Mouse (Mus musculus) kidney, adult 8-10 months (tissue): ENCODE measurements at regions not wholly inside any gene's neighbourhood (a gene's known extent, or its start where the extent isn't known, plus 50 kb on each side); places are given as distances from the start of the nearest gene placed in this dataset.
"Not testable (repeated sequence)": the region's sequence is repeated elsewhere in the genome, so short reads cannot be mapped to it uniquely, and the experiment has no call there.

Experiments used
- DNase-seq, 2 experiments: peaks; one replicate each; pipeline ENCODE4 v3.0.0; 2022

GRCm38 (mm10) chr12:113597163-113597562 is 53.5 kb downstream of the Adam6a start:
- not testable (repeated sequence) for DNase-seq

- peak in 1 of 2 experiments; percentile 24 for DNase-seq
Observed at GRCm38 (mm10) chr12:113610924-113611323, 67.2 kb downstream of the Adam6a start.

- DNase-seq = not testable (repeated sequence)
Observed at GRCm38 (mm10) chr12:113625221-113625620, 81.5 kb downstream of the Adam6a start.

GRCm38 (mm10) chr12:113630803-113631202 is 87.1 kb downstream of the Adam6a start:
- DNase-seq = not testable (repeated sequence)
